Mouse (Mus musculus) small intestine, adult 2 months (tissue): ENCODE results near the gene Aqp6.

Source experiments
- CTCF ChIP-seq: fragments of 200-500 bp; IDR thresholded peaks from 2 replicates; pipeline ENCODE4 v1.5.1; 2012; ENCODE audit warnings: low read depth, mild to moderate bottlenecking, control low read depth, inconsistent platforms, low read length, moderate library complexity, mixed read lengths; ENCODE audit not compliant: insufficient replicate concordance, insufficient read length; ENCODE audit errors: extremely low read depth
- POLR2A ChIP-seq: fragments of 200-500 bp; IDR thresholded peaks from 2 replicates; pipeline ENCODE4 v1.6.1; 2012; ENCODE audit warnings: low read depth, mild to moderate bottlenecking, control low read depth, inconsistent platforms, low read length, moderate library complexity

- TF ChIP-seq CTCF (no peak), POLR2A (no peak)
These were observed 13.6 kb downstream of the Aqp6 start for GRCm38 (mm10) chr15:99614753-99615152.
